Mouse (Mus musculus) forebrain, embryonic 12.5 days (tissue): ENCODE measurements around the gene Clnk. TPM values are rescaled to one million over a fixed set of nuclear protein-coding genes. Genes with fewer than 3 reads are reported as not detected.
A peak's percentile ranks its signal among the peaks of the same experiment; 100 is the strongest.
"Not testable (repeated sequence)": the region's sequence is repeated elsewhere in the genome, so short reads cannot be mapped to it uniquely, and the experiment has no call there.

Source experiments
- ATAC-seq: fragments of 200-750 bp; cut with Nextera tagmentation; 2 replicates; pipeline ENCODE4 v1.8.0; 2017; ENCODE audit warnings: moderate TSS enrichment; ENCODE audit not compliant: low FRiP score
- H3K27ac ChIP-seq: fragments of 300-500 bp; sonication (generic); 2 replicates; pipeline ENCODE4 v1.5.1; 2016; ENCODE audit warnings: mild to moderate bottlenecking
- H3K27me3 ChIP-seq: fragments of 300-500 bp; sonication (generic); 2 replicates; pipeline ENCODE4 v1.6.1; 2016; ENCODE audit warnings: mild to moderate bottlenecking
- H3K36me3 ChIP-seq: fragments of 300-500 bp; sonication (generic); replicated peaks from 2 replicates; pipeline ENCODE4 v1.6.1; 2016; ENCODE audit warnings: mild to moderate bottlenecking
- H3K4me1 ChIP-seq: fragments of 300-500 bp; sonication (generic); 2 replicates; pipeline ENCODE4 v1.6.1; 2016
- H3K4me2 ChIP-seq: fragments of 300-500 bp; sonication (generic); 2 replicates; pipeline ENCODE4 v1.6.1; 2016; ENCODE audit warnings: mild to moderate bottlenecking, moderate library complexity
- H3K4me3 ChIP-seq: fragments of 300-500 bp; sonication (generic); replicated peaks from 2 replicates; pipeline ENCODE4 v1.5.1; 2016; ENCODE audit warnings: mild to moderate bottlenecking
- H3K9ac ChIP-seq: fragments of 300-500 bp; sonication (generic); 2 replicates; pipeline ENCODE4 v1.6.1; 2016; ENCODE audit warnings: mild to moderate bottlenecking
- H3K9me3 ChIP-seq: fragments of 300-500 bp; sonication (generic); 2 replicates; pipeline ENCODE4 v1.6.1; 2016
- WGBS: fragments of 180-500 bp; shearing (Covaris S2); methylation state at CpG from one replicate; pipeline ENCODE4 v1.1.7; 2016; 5-methylcytosine and 5-hydroxymethylcytosine counted together
- polyA plus RNA-seq: library from polyadenylated mRNA; unstranded; fragments of >200 nt; fragmentation: Nextera tagmentation; extraction: Ambion mirVana; gene quantifications from 2 replicates; pipeline ENCODE4 v1.2.1, GENCODE M21; 2016

Clnk gene
- not detected in 2 replicates for polyA plus RNA-seq

DNA sequence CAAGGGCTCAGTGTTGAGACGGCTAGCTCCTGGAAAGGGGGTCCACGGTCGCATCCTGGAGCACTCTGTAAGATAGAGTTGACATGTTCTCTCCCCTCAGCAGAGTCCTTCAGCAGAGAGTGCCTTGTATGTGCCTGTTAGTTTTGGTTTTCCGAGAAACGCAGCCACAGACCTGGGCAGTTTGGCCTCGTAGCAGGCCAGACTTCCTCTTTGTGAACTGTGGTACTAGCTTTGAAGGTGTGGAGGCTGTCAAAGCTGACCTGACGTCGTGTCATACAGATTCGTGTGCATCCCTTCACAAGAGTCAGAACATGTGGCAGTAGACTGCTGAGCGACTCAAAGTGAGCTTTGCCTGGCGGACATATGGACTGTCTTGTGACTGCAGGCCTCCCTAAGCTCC is at the start of gene Clnk:
Gene Clnk (minus strand): TSS at position 191 of the 400 bp plus-strand sequence.
- no peak within 1 kb of the TSS for H3K4me2 ChIP-seq
- no peak for ATAC-seq
- no peak within 1 kb of the TSS for H3K9ac ChIP-seq
- no peak within 1 kb of the TSS for H3K27ac ChIP-seq
- 87% methylated on average over 11 of the region's 11 CpGs for WGBS
- no peak within 1 kb of the TSS for H3K4me3 ChIP-seq
- H3K9me3 ChIP-seq: no peaks in the 10 kb centered on the region
- H3K4me1 ChIP-seq: peaks cover 15% of the 10 kb centered on the region; the same call in 1 of the 2 replicates
- no peaks in the 10 kb centered on the region for H3K27me3 ChIP-seq
- H3K36me3 ChIP-seq: no peaks in the 10 kb centered on the region

GRCm38 (mm10) chr5:38905271-38905670 is 28.7 kb upstream of the Clnk start:
- ATAC-seq: no peak
- no peak overlapping the region for H3K27ac ChIP-seq
- H3K4me2 ChIP-seq: no peak overlapping the region
- H3K27me3 ChIP-seq: no peaks in the 10 kb centered on the region
- 62% methylated on average over 3 of the region's 3 CpGs for WGBS
- no peak overlapping the region for H3K9ac ChIP-seq
- H3K9me3 ChIP-seq: no peaks in the 10 kb centered on the region
- H3K4me3 ChIP-seq: no peak overlapping the region
- H3K36me3 ChIP-seq: no peaks in the 10 kb centered on the region
- H3K4me1 ChIP-seq: no peaks in the 10 kb centered on the region

DNA sequence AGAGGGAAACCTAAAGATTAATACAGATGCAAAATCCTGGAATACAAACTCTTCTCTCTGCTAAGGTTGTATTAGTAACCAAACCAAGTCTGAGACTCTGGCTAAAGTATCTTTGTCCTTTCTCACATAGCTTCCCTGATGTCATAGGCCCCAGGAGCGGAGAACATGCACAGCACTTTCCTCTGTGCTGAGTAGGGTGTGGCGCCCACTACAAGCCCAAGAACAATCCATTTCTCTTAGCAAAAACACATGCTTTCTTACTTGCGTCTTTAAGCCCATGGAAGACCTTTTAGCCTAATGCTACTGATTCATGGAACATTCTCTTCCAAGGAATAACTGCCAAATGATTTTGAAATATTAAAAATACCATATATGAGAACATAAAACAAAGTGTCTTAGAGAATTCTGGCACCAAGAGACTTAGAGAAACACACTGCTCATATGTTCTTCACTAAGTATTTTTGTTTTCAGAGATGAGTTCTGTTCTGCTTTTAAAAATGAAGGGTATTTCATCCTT is 28.0 kb upstream of the Clnk start:
- no peak for ATAC-seq
- H3K27ac ChIP-seq: no peak overlapping the region
- no peak overlapping the region for H3K4me2 ChIP-seq
- H3K4me1 ChIP-seq: no peaks in the 10 kb centered on the region
- no peak overlapping the region for H3K9ac ChIP-seq
- H3K9me3 ChIP-seq: no peaks in the 10 kb centered on the region
- no peak overlapping the region for H3K4me3 ChIP-seq
- H3K36me3 ChIP-seq: no peaks in the 10 kb centered on the region
- no peaks in the 10 kb centered on the region for H3K27me3 ChIP-seq
- WGBS: 90% methylated on average over 3 of the region's 3 CpGs

DNA sequence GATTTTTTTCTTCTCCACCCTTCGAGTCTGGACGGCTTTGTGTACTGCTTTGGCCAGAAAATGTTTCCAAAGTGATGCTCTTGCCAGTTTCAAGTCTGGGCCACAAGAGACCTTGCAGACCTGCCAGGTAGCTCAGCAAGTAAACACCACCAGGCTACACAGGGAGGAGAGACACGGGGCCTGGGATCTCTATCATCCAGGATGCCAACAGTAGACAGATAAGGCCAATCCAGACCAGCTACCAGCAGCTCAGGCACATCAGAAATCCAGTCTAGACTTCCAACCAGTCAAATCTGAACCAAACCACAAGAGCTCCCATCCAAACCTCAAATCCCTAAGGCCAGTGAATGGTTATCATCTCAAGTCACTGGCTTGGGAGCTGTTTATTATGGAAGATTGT is 26.3 kb upstream of the Clnk start:
- H3K4me2 ChIP-seq: no peak overlapping the region
- H3K4me3 ChIP-seq: no peak overlapping the region
- H3K27ac ChIP-seq: no peak overlapping the region
- H3K4me1 ChIP-seq: no peaks in the 10 kb centered on the region
- no peaks in the 10 kb centered on the region for H3K27me3 ChIP-seq
- 69% methylated on average over 3 of the region's 3 CpGs for WGBS
- H3K9me3 ChIP-seq: no peaks in the 10 kb centered on the region
- ATAC-seq: no peak
- no peak overlapping the region for H3K9ac ChIP-seq
- H3K36me3 ChIP-seq: no peaks in the 10 kb centered on the region

GRCm38 (mm10) chr5:38899051-38899450 is 22.4 kb upstream of the Clnk start:
- Histone ChIP-seq H3K4me3 (no peak overlapping the region), H3K9me3 (no peaks in the 10 kb centered on the region), H3K4me2 (no peak overlapping the region), H3K36me3 (no peaks in the 10 kb centered on the region), H3K27ac (no peak overlapping the region), H3K27me3 (no peaks in the 10 kb centered on the region), H3K4me1 (no peaks in the 10 kb centered on the region), H3K9ac (no peak overlapping the region)
- ATAC-seq: no peak
- WGBS: 86% methylated on average over 2 of the region's 2 CpGs

DNA sequence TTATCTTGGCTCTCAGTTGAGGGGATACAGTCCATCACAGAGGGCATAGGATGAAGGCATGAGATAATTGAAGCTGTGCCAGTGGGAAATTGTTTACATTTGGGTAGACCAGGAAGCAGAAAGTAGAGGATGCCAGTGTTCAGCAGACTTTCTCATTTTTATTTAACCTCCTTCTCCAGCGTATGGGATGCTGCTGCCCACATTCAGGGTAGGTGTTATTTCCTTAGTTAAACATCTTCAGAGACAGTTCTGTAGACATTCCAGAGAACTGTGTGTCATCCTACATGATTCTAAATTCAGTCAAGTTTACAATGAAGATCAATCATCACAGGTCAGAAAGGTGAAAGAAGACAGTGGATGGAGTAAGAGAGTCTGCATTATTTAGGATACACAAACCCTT is 12.0 kb upstream of the Clnk start:
- Histone ChIP-seq H3K9me3 (no peaks in the 10 kb centered on the region), H3K27ac (no peak overlapping the region), H3K4me1 (no peaks in the 10 kb centered on the region), H3K9ac (no peak overlapping the region), H3K4me2 (no peak overlapping the region), H3K36me3 (no peaks in the 10 kb centered on the region), H3K4me3 (no peak overlapping the region), H3K27me3 (no peaks in the 10 kb centered on the region)
- 96% methylated on average over 1 of the region's 1 CpGs for WGBS
- no peak for ATAC-seq

GRCm38 (mm10) chr5:38886623-38887275 is 10.1 kb upstream of the Clnk start:
- Histone ChIP-seq H3K4me1 (no peaks in the 10 kb centered on the region), H3K9ac (no peak overlapping the region), H3K4me2 (no peak overlapping the region), H3K9me3 (no peaks in the 10 kb centered on the region), H3K4me3 (no peak overlapping the region), H3K27ac (no peak overlapping the region), H3K36me3 (no peaks in the 10 kb centered on the region), H3K27me3 (no peaks in the 10 kb centered on the region)
- ATAC-seq: no peak
- 75% methylated on average over 2 of the region's 2 CpGs for WGBS

DNA sequence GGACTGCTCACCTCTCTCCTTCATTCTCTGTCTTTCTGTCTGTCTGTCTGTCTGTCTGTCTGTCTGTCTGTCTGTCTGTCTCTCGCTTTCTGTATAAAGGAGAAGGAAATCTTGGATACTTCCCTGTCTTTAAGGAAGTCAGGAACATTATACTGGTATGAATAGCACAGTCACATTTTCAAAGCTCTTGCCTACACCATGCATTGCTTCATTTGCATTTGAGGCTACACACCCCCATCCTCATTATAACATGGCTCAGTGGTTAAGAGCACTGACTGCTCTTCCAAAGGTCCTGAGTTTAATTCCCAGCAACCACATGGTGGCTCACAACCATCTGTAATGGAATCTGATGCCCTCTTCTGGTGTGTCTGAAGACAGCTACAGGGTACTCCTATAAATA is 6.0 kb upstream of the Clnk start:
- H3K4me3 ChIP-seq, H3K9ac ChIP-seq, H3K4me2 ChIP-seq, ATAC-seq, H3K27me3 ChIP-seq, H3K4me1 ChIP-seq, H3K27ac ChIP-seq, H3K9me3 ChIP-seq, H3K36me3 ChIP-seq: not testable (repeated sequence)
- 94% methylated on average over 1 of the region's 1 CpGs for WGBS

DNA sequence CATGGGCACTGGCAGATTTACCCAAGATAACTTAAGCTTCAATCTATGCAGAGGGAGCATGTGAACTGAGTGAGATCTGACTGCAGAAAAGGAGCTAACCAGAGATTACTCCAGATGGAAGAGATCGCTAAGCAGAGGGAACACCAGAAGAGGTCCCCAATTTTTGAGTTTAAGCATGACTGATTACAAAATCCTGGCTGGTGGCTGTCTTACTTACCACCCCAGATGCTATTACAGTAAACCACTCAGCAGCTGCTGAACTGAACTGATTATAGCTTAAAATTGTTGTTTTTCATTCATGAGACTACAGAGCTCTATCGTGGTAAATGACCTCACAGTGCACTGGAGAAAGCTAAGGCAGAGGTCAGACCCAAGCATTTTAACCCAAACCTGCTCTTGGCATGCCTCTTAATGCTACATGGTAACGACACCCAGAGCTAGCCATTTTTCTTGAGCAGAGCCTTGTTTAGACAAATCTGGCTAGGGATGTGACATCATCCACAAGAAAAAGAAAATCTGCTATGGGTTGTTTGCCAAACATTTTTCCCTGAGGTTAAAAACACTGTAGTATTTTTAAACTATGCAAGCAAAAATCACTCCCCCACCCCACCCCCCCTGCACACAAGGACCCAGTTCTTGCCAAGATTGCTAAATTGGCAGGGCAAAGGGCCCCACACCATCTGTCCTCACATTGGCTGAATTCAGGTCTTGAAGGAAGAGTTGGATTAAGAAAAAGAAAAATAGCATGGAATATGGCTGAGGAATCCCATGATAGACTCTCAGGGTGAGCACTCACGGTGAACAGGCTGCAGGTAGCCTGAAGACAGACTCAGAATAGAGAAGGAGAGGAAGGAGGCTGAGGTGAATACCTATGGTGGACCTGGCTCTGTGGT is 5.4 kb upstream of the Clnk start:
- WGBS: 77% methylated on average over 4 of the region's 4 CpGs
- Histone ChIP-seq H3K27ac (0 out of 2 replicates have a peak overlapping the region, but pooled peaks have one; percentile 2), H3K27me3 (no peaks in the 10 kb centered on the region), H3K36me3 (no peaks in the 10 kb centered on the region), H3K4me1 (peaks cover 6% of the 10 kb centered on the region; the same call in 1 of the 2 replicates), H3K4me2 (no peak overlapping the region), H3K9ac (no peak overlapping the region), H3K9me3 (no peaks in the 10 kb centered on the region), H3K4me3 (no peak overlapping the region)
- no peak for ATAC-seq

DNA sequence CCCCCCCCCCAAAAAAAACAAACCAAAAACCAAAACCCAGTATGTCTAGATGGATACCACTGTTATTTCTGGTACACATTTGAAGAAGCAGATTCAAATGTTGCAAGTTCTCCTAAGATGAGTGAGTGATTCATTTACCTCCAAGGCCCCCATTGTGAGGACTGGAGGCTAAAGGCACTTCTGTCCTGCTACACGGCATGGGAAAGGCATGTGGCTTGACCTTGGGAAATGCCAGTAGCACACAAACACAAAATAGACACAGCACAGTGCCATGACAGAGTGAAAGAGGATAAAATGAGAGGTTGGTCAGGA is 4.8 kb upstream of the Clnk start:
- 66% methylated on average over 1 of the region's 1 CpGs for WGBS
- H3K4me1 ChIP-seq: peaks cover 6% of the 10 kb centered on the region; the same call in 1 of the 2 replicates
- H3K4me2 ChIP-seq: no peak overlapping the region
- no peak overlapping the region for H3K27ac ChIP-seq
- no peak for ATAC-seq
- H3K9ac ChIP-seq: no peak overlapping the region
- no peak overlapping the region for H3K4me3 ChIP-seq
- no peaks in the 10 kb centered on the region for H3K9me3 ChIP-seq
- no peaks in the 10 kb centered on the region for H3K36me3 ChIP-seq
- no peaks in the 10 kb centered on the region for H3K27me3 ChIP-seq

- 49% methylated on average over 11 of the region's 11 CpGs for WGBS
These were observed 3.5 kb upstream of the Clnk start for GRCm38 (mm10) chr5:38879989-38880706.

GRCm38 (mm10) chr5:38875403-38875802 is 1.2 kb downstream of the Clnk start:
- 0 out of 2 replicates have a peak, but pooled peaks have one; percentile 31 for ATAC-seq
- Histone ChIP-seq H3K27me3 (no peaks in the 10 kb centered on the region), H3K4me3 (no peak overlapping the region), H3K36me3 (no peaks in the 10 kb centered on the region), H3K4me1 (peaks cover 15% of the 10 kb centered on the region; the same call in 1 of the 2 replicates), H3K9ac (no peak overlapping the region), H3K4me2 (no peak overlapping the region), H3K27ac (no peak overlapping the region), H3K9me3 (no peaks in the 10 kb centered on the region)
- 17% methylated on average over 3 of the region's 3 CpGs for WGBS

More at GRCm38 (mm10) chr5:38879989-38880706, 3.5 kb upstream of the Clnk start:
- H3K9me3 ChIP-seq: no peaks in the 10 kb centered on the region
- H3K9ac ChIP-seq: no peak overlapping the region
- no peaks in the 10 kb centered on the region for H3K27me3 ChIP-seq
- ATAC-seq: no peak; the same call in 1 of the 2 replicates
- H3K4me2 ChIP-seq: no peak overlapping the region
- H3K36me3 ChIP-seq: no peaks in the 10 kb centered on the region
- no peak overlapping the region for H3K4me3 ChIP-seq
- peak overlapping the region; percentile 25; the same call in 1 of the 2 replicates for H3K27ac ChIP-seq
- peaks cover 10% of the 10 kb centered on the region; the same call in 1 of the 2 replicates for H3K4me1 ChIP-seq
